Mouse (Mus musculus) monocyte, adult 5-6 weeks (primary cell): ENCODE results near the gene S100a6. TPM values are rescaled to one million over a fixed set of nuclear protein-coding genes. Genes with fewer than 3 reads are reported as not detected.

Experiments
- ATAC-seq: fragments of 153-309, 156-312 bp; replicated peaks from 2 replicates; pipeline ENCODE4 v1.8.0; 2017; ENCODE audit warnings: mild to moderate bottlenecking; ENCODE audit not compliant: low TSS enrichment, insufficient number of reproducible peaks, severe bottlenecking, poor library complexity, low FRiP score
- total RNA-seq: library from RNA; stranded (forward); fragments of 200-1000, 200-491, 200-594 nt; gene quantifications from 3 replicates; pipeline ENCODE4 v1.2.3, GENCODE M21; 2017

S100a6 gene
- total RNA-seq, 1 experiment from 2014 or later, result 564 TPM

- ATAC-seq, result 0 out of 2 replicates have a peak, but pooled peaks have one; percentile 42
Measured at GRCm38 (mm10) chr3:90617586-90617985, 4.9 kb downstream of the S100a6 start.

DNA sequence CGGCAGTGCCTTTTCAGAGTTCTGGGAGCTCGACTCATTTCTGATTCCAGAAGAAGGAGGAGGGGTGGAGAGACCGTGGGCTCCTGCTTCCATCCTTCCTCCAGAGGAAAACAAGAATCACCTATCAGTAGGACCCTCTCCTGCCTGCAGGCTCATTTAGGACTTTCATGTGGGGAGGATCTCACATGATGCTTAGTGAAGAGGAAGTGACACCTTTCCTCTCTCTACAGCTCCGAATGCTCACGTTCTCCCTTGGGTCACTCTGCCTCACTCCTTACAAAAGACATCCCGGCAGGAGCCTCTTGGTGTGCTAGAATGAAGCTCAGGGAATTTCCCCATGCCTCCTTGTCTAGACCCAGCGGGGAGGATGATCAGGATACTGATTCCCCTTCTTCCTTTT lies 8.9 kb downstream of the S100a6 start:
- ATAC-seq, result no peak

DNA sequence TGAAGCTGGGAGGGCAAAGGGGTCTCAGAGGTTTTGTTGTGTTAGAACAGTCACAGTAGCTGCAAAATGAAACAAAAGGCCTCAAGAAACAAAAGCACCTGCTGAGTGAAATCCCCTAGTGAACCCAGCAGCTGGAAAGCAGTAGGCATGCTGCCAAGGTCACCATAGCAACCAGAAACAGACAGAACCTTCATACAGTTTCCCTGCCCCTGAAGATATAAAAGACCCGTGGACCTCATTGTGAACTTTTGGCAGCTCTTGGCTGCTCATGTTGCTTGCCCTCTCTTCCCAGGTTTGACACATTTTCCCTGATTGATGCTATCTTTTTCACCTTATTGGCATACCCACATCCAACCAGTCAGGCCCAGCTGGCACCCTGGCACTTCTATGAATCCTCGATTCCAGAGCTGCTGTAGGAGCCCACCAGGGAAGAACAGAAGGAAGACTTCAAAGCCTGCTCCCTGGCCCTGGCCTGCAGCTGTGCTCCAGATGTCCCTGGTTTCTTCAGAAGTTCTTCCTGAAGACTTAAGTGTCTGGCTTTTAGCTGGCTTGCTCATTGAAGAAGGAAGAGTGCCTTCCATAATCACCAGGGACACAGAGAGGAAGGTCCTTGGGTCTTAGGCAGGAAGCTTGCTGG lies 10.9 kb downstream of the S100a6 start:
- ATAC-seq, result no peak

GRCm38 (mm10) chr3:90625496-90625895 lies 12.8 kb downstream of the S100a6 start:
- ATAC-seq, result no peak

DNA sequence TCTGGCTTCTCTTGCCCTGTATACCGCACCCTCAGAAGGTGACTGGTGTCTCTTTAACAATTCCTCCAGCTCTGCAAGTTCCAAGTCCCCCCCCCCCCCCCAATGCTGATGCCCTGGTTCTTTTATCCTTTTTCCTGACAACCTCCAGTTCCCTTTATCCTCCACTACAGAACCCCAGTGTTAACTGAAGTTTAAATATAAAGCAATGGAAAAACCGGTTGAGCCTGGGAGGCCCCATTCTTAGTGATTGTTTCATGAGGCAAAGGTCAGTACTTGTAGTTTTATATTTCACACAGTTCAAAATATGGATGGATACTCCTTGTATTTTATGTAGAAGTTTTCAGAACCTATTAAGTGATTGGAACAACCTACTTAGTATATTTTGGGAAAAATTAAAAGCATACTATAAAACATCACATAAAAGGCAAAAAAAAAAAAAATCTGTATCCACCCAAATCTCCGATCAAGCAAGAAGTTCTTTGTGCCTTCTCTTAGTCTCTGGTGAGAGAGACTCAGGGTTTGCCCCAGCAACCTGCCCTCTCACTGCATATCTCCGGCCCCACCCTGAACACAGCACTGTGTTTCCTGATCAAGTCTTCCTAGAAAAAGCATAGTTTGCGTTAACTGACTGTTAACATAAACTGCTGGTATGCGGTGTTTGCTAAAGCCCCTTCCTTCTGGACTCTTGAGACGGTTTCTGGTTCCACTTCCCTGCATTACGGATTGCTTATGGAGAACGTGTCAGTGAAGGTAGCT lies 13.8 kb downstream of the S100a6 start:
- ATAC-seq, result no peak

DNA sequence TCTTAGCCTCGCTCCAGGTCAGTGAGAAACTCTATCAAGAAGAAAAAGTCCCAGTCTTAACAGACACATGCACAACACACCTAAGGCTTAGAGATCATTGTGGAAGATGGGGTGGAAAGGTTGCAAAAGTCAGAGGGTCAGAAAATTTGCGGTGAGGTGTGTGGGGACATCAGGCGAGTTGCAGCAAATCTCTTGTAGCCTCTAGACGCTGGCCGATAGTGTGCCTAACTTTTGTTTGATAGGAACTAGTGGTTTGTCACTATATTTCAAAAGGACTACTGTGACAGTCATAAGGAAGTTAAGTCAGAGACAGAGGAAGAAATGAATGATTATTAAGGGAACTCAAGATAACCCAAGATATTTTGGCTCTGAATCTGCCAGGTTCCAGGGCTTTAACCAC lies 14.7 kb downstream of the S100a6 start:
- ATAC-seq, result no peak

GRCm38 (mm10) chr3:90627807-90628206 lies 15.1 kb downstream of the S100a6 start:
- 0 out of 2 replicates have a peak, but pooled peaks have one; percentile 34 for ATAC-seq

GRCm38 (mm10) chr3:90629298-90629697 lies 16.6 kb downstream of the S100a6 start:
- no peak for ATAC-seq

DNA sequence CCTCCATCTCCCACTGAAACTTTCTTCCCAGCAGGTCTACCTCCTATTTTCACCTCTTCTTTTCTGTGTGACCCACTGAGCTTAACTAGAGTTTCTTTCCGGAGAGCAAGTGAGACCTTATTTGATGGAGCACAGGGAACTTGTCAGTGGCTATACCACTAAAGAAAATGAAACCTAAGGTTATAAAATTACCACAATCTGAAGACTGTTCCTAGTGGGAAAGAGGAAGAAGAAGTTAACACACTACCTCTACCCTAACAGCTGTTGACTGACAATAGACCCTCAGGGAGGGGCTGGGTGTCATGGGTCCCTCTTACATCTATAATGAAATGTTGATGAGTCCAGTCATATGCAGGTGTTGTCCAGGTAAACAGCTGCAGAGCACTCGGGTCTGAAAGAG lies 19.3 kb downstream of the S100a6 start:
- 0 out of 2 replicates have a peak, but pooled peaks have one; percentile 22 for ATAC-seq

DNA sequence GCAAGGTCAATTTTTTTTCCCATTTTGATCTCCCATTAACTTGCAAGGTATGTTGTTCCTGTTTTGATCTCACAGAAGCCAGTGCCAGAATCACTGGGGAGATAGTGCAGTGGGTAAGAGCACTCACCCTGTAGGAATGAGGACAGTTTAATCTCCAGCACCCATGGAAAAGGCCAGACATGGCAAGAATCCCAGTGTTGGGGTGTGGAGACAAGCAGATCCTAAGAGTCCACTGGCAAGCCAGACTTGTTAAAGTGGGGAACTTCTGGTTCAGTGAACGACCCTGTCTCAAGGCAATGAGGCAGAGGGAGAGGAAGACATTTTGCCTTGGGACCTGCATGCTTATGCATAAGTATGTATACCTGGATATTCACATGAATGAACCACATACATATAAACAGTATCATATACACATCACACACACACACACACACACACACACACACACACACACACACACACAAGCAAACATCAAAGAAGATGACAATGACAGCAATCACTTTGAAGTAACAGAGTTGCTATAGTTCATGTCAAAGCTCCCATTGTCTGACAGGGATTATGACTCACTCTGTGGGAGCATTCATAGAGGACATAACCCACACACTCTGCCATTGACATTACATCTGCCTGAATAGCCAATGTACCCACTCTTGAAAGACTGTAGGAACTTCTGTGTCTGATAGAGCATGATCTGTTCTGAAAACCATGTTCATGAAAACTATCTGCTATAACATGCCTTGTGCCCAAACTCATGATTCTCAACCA lies 26.0 kb downstream of the S100a6 start:
- no peak for ATAC-seq

GRCm38 (mm10) chr3:90639511-90640154 lies 27.0 kb downstream of the S100a6 start:
- ATAC-seq, result peak; percentile 76; the same call in 1 of the 2 replicates

DNA sequence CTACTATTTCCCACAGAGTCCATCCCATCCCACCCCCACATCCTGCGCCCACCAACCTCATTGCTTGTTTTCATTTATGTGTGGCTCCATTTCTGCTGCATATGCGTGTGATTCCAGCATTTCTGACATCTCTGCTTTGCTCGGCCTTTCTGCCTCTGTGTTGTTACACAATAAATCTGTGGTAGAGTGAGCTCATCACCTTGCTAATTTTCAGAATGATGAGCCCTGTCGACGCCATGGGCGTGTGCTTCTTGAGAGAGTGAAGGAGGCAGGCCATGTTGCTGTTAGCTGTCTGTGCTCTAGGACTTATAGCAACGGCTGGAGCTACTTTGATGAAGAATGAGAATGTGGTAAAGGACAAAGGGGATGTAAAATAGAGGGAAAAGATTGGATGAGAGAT lies 28.3 kb downstream of the S100a6 start:
- ATAC-seq, result no peak

- ATAC-seq, result no peak; the same call in 1 of the 2 replicates
Measured at GRCm38 (mm10) chr3:90644220-90644619, 31.5 kb downstream of the S100a6 start.

DNA sequence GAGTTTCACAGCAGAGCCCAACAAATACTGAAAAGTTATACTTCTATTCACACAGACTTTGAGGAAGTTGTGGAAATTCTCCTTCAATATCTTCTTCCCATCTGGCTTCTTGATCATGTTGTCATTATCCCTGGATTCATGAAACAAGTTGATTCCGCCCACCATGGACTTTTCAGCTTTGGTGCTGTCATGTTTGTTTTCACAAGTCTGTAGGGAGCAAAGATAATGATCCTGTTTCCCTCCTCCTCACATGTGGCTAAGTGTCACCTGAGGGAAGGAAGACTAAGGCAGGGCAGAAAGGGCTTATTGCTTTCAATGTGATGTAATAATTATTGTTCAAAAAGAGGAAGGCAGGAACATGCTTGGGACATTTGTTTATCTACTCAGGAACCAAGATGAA lies 34.6 kb downstream of the S100a6 start:
- ATAC-seq, result no peak

GRCm38 (mm10) chr3:90648981-90649380 lies 36.3 kb downstream of the S100a6 start:
- ATAC-seq, result no peak

GRCm38 (mm10) chr3:90649832-90650231 lies 37.1 kb downstream of the S100a6 start:
- no peak for ATAC-seq

- 0 out of 2 replicates have a peak, but pooled peaks have one; percentile 44 for ATAC-seq
Measured at GRCm38 (mm10) chr3:90652878-90653508, 40.3 kb downstream of the S100a6 start.

GRCm38 (mm10) chr3:90653717-90654116 lies 41.0 kb downstream of the S100a6 start, which contains the start of gene S100a7a:
TSS of gene S100a7a (plus strand) at chr3:90654017.
- ATAC-seq, result no peak
